Mouse (Mus musculus): Measurements from ENCODE around the gene BC107364.
"Not testable (repeated sequence)": the region's sequence is repeated elsewhere in the genome, so short reads cannot be mapped to it uniquely, and the experiment has no call there.

The BC107364 gene

DNA sequence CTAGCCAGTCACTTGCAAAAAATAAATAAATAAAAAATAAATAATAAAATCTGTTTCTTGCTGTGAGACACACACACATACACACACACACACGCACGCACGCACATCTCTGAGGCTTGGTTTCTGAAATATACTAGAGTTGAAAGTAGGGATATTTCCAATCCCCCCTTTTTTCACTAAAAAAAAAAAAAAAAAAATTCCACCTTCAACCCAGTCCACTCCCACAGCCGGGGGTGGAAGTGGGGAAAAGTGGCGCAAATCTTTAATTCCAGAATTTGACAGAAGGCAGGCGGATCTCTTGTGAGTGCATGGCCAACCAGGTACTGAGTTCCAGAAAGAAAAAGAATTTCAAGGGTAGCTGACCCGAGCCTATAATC is 37.2 kb downstream of the BC107364 start:
- intact Hi-C loops (cut with DNase I): no loop called here

DNA sequence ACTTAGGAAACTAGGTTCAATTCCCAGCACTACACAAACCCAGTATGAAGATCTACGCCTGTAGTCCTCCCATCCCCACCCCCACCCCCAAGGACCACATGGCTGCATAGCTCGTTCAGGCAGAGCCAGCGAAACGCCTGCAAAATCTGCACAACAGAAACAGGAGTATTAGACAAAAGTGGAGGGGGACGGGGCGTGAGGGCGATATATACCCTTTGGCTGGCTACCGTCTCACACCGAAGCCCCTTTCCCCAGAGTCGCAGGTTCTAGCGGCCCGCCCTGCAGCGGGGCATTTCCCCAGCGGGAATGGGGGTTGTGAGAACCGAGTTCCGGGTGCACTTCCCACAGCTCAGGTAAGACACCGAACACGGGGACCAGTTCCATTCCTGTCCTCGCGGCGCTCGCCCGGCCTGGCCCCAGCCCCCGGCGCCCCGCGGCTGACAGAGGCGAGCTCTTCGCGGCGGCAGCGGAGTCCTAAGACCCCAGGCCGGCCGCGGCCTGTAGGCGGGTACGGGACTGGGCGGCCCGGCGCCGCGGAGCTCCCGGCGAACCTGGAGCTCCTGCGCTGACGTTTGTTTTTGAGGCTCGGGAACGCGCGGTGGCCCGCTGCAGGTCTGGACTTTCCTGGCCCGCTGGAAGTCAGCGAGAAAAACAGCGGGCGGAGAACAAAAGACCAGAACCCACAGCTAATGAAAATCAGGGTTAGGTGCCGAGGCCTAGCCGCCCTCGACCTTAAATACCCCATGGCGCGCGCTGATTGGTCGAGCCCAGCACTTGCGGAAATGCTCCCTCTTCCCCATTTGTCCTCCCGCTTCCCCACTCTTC is 37.8 kb downstream of the BC107364 start:
- intact Hi-C loops (cut with DNase I): no loop called here

GRCm38 (mm10) chr3:96413581-96414125 is 38.5 kb downstream of the BC107364 start:
- intact Hi-C loops (cut with DNase I): no loop called here

DNA sequence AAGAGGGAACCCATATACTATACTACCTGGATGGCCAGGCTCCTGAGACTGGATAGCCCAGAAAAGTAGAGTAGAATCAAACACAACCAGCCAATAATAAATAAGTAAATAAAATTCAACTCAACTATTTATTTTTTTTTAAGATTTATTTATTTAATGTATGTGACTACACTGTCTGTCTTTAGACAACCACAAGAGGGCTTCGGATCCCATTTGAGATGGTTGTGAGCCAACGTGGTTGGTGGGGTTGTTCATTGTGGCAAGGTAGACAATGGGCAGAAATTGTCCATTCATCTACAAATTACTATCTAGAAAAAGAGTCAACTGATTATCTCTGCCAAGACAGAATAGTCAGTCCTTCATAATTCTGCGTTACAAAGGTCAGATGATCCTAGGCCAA is 40.3 kb downstream of the BC107364 start:
- intact Hi-C loops (cut with DNase I): no loop called here

GRCm38 (mm10) chr3:96410966-96411365 is 41.1 kb downstream of the BC107364 start:
- intact Hi-C loops (cut with DNase I): no loop called here

- intact Hi-C loops (cut with DNase I): no loop called here
These were observed 42.3 kb downstream of the BC107364 start for GRCm38 (mm10) chr3:96409701-96410246.

DNA sequence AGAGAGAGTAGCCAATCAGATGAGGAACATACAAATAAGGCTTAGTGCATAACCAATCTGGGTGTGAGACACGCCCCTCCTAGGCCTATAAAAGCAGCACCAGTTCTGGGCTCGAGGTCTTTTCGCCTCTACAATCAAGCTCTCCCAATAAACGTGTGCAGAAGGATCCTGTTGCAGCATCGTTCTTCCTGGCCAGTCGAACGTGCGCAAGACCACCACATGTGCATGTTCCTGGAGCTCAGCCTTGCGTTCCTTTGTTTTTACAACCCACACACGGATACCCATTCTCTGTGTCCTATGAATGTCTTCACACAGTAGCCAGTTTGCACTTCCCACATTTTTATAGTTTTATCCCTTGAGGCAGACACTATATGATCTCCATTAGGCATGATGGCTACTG is 44.0 kb downstream of the BC107364 start:
- intact Hi-C loops (cut with DNase I): not testable (repeated sequence)

DNA sequence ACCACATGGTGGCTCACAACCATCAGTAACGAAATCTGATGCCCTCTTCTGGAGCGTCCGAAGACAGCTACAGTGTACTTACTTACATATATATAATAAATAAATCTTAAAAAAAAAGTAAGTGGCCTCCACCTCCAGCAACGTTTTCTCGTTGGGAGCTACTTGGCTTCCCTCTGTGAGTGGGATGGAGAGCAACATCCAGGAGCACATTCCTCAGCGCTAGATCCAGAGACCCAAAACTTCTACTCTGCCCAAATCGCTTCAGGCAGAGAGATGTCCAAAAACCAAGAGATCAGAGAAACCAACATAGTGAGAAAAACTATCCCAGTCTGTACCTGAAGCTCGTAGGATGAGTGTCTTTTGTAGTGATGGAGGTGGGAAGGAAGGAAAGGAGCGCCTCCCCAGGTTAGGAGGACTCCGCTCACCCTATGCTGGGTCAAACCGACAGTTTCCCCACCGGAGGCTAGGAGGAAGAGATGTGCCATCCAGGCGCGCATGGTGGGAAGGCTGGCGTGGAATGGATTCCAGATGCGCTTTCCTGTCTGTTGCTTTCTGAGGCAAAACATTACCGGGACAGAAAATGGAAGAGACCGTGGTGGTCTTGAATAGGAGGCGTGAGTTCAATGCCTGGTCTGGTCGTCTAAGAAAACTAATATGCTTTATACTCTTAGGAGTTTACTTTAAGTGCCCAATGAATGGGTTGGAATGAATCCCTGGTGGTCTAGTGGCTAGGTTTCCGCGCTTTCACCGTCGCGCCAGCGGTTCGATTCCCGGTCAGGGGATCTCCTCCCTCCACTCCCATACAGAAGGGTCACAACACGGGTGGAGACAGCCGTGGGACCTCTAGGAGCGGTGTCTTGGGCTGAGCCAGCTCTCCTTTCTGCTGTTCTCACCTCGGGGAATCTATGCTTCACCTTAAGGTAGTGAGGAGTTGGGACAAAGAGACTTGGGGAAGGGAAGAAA is 46.3 kb downstream of the BC107364 start:
- intact Hi-C loops (cut with DNase I): no loop called here

- intact Hi-C loops (cut with DNase I): no loop called here
These were observed 47.1 kb downstream of the BC107364 start for GRCm38 (mm10) chr3:96405004-96405403.

DNA sequence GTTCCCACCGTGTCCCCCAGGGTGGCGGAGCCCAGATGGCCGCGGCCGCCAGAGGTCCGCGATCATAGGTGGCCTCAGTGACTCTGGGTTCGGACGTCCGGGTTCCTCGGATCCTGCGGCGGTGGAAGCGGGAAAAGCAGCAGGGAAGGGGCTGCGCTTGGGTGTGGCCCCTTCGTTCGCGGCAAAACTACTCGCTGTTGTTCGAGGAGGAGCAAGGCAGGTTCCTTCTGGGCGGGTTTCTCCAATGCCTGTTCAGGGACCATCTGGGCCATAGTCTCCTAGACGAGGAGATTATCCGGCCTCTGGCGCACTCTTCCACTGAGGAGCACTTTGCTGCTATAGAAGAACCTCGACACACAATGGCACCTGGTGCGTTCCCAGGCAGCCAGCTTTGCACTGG is 47.7 kb downstream of the BC107364 start:
- intact Hi-C loops (cut with DNase I): no loop called here

- intact Hi-C loops (cut with DNase I): no loop called here
These were observed 49.1 kb downstream of the BC107364 start for GRCm38 (mm10) chr3:96403016-96403415.

DNA sequence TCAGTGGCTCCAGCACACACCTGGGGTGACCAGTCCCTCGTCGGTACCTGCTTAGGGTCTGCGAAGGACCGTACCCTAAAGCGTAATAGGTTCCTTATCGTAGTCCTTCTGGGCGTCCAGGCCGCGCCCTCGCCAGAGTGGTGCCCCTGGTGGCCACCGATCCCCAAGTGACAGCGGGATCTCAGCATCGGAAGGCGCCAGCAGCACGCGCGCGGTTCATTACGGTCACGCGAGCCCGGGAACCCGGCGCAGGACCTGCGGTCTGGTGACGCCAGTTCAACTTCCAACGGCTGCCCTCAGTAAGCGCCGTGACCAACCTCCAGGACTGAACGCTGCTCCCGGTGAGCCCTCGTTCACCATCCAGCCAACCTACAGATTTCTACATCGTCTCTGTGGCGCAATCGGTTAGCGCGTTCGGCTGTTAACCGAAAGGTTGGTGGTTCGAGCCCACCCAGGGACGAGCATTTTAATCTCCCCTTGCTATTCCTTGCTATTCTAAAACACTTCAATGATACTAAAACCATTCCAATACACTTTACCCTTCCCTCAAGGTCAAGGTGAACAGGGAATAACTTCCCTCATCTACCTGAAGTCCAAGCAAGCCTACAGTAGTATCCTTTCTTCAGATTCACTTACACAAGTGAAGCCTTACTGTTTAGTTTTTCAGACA is 50.1 kb downstream of the BC107364 start:
- intact Hi-C loops (cut with DNase I): no loop called here

GRCm38 (mm10) chr3:96401474-96401831 is 50.7 kb downstream of the BC107364 start:
- intact Hi-C loops (cut with DNase I): no loop called here

DNA sequence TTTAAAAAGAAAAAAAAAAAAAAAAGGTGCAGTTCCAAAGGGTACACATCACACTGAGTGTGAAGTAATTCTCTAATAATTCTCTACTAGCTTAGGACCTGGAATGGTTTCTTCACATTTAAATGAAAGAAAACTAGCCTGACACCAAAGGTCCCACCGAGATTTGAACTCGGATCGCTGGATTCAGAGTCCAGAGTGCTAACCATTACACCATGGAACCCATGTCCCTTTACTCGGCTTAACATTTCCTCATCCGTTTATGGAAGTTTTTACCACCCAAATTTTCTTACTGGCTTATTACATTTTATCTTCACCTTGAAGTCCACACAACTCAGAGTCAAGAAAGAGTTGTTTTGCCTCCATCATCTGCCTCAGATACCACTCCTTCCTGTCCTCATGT is 53.2 kb downstream of the BC107364 start:
- intact Hi-C loops (cut with DNase I): loop anchor here (2.0 kb wide), 1 partner anchor 68 kb away; no protein-coding TSS in a partner anchor

GRCm38 (mm10) chr3:96396857-96397256 is 55.2 kb downstream of the BC107364 start:
- intact Hi-C loops (cut with DNase I): no loop called here

GRCm38 (mm10) chr3:96387202-96387601 is 64.9 kb downstream of the BC107364 start:
- intact Hi-C loops (cut with DNase I): not testable (repeated sequence)

All from adrenal gland (tissue).